Mouse (Mus musculus): ENCODE data around the gene Ebi3. TPM values are rescaled to one million over a fixed set of nuclear protein-coding genes. Genes with fewer than 3 reads are reported as not detected.
"Not testable (repeated sequence)": the region's sequence is repeated elsewhere in the genome, so short reads cannot be mapped to it uniquely, and the experiment has no call there.

Ebi3 gene
- polyA plus RNA-seq (2016; fragmentation: Nextera tagmentation; extraction: Ambion mirVana): 2.1 and 2.3 TPM in 2 replicates

DNA sequence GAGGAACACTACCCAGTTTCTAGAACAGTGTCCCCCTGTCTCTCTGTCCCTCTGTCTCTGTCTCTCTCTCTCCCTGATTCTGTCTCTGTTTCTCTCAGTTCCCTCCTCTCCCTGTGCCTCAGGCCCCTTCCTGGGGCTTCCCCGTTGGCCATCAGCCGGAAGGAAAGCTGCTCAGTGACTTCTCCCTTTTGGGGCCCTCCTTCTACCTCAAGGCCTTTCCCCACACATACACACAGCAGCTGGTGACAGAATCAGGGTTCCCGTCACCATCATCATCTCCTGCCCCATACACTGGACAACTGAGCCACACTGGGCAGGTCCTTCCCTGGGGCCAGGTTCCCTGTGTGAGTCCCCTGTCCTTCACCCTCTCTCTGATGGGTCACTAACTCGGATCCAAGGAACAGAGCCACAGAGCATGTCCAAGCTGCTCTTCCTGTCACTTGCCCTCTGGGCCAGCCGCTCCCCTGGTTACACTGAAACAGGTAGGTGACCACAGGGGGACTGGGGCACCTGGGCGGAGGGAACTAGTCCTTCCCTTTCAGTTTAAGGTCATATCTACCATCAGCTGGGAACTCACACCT, at the start of gene Ebi3:
Ebi3 (plus strand) TSS at position 194 of the 581 bp plus-strand sequence.
- DNase-seq (ENCODE audit: low spot score): no peak
- H3K4me3 ChIP-seq: no peak within 1 kb of the TSS
- peaks cover 19% of the 10 kb centered on the region for H3K4me1 ChIP-seq
- H3K9me3 ChIP-seq (replicated peaks): no peaks in the 10 kb centered on the region
- no peaks in the 10 kb centered on the region for H3K36me3 ChIP-seq
- H3K27me3 ChIP-seq (ENCODE audit: low read depth, poor library complexity, severe bottlenecking): peaks cover 17% of the 10 kb centered on the region
- no peak within 1 kb of the TSS for H3K27ac ChIP-seq (replicated peaks)
- 78% methylated on average over 6 of the region's 6 CpGs for WGBS

DNA sequence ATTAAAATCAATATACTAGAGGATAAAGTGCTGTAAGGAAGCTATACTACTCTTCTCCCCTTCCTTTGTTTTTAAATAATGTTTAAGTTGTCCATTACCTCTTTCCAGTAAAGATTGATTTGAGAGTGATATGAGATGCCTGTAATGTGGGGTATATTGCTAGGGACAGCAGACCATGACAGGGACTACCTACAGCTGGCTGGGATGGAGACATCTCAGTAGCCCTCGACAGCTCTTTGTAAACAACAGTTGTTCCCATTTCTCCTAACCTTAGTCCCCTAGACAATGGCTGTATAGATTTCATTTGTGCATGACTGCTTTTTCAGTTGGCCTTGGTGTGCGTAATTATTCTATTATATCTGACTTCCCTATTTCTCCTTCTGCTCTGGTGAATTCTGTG, 49.4 kb upstream of the Ebi3 start:
- DNase-seq (ENCODE audit: low spot score): no peak
- WGBS: 69% methylated on average over 2 of the region's 2 CpGs

DNA sequence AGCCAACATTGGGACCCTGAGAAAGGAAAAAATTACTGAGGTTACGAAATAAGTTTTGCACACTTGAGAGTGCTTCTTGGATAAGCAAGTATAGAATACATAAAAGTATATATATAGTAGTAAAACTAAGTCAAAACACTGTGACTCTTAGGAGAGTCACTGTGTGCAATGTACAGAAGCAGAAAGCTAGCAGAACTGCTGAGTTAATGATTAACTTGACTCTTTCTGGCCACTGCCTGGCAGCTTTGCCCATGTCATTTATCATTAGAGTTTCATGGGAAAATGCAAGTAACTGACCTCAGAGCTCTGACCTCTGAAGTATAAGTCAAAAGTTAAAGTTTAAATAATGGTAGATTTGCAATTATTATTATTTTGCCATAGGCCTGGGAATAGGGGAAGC, 48.8 kb upstream of the Ebi3 start:
- no peak for DNase-seq (ENCODE audit: low spot score)
- no peak overlapping the region for H3K4me3 ChIP-seq
- H3K9me3 ChIP-seq (replicated peaks): peaks cover under 1% of the 10 kb centered on the region; the same call in 1 of the 2 replicates
- H3K27me3 ChIP-seq (ENCODE audit: low read depth, poor library complexity, severe bottlenecking): no peaks in the 10 kb centered on the region
- H3K36me3 ChIP-seq: peaks cover 4% of the 10 kb centered on the region; the same call in 1 of the 2 replicates
- H3K27ac ChIP-seq (replicated peaks): no peak overlapping the region
- H3K4me1 ChIP-seq: no peaks in the 10 kb centered on the region
- WGBS: 90% methylated on average over 1 of the region's 1 CpGs

More for the DNA sequence above, 49.4 kb upstream of the Ebi3 start:
- H3K4me3 ChIP-seq: no peak overlapping the region
- no peaks in the 10 kb centered on the region for H3K4me1 ChIP-seq
- H3K27ac ChIP-seq (replicated peaks): no peak overlapping the region
- H3K27me3 ChIP-seq (ENCODE audit: low read depth, poor library complexity, severe bottlenecking): no peaks in the 10 kb centered on the region
- H3K36me3 ChIP-seq: peaks cover 10% of the 10 kb centered on the region
- H3K9me3 ChIP-seq (replicated peaks): peaks cover 6% of the 10 kb centered on the region

DNA sequence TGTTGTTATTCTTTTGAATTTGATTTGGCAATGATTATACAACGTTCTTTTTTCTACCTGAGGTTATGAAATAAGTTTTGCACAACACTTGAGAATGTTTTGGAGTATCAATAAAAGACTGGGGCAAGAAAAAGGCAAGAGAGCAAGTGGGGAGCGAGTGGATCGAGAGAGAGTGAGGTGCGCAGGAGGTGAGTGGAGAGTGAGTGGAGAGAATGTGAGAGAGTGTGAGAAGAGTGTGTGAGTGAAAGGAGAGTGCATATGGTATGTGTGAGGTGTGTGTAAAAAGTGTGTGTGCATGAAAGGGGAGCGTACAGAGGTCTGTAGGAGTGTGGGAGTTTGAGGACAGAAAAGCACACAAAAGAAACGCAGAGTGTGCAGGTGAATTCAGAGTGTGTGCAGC, 48.3 kb upstream of the Ebi3 start:
- Histone ChIP-seq H3K27me3 (ENCODE audit: low read depth, poor library complexity, severe bottlenecking) (no peaks in the 10 kb centered on the region), H3K4me1 (no peaks in the 10 kb centered on the region), H3K4me3 (no peak overlapping the region), H3K9me3 (replicated peaks) (no peaks in the 10 kb centered on the region; the same call in 1 of the 2 replicates), H3K36me3 (no peaks in the 10 kb centered on the region), H3K27ac (replicated peaks) (no peak overlapping the region)
- WGBS: 78% methylated on average over 6 of the region's 6 CpGs
- no peak for DNase-seq (ENCODE audit: low spot score)

DNA sequence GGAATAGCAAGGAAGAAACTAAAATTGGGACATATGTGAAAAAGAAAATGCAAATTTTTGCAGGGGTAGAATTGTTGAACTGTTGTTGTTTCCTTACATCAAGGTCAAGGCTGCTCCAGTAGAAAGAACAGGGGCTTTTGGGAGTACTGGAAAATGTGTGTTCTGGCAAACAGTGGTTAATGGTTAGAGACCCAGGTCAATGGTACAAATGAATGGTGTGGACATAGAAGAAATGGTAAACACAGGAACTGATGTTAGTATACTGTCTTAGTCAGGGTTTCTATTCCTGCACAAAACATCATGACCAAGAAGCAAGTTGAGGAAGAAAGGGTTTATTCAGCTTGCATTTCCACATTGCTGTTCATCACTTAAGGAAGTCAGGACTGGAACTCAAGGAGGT, 45.8 kb upstream of the Ebi3 start:
- H3K9me3 ChIP-seq (replicated peaks): no peaks in the 10 kb centered on the region
- no peak overlapping the region for H3K4me3 ChIP-seq
- H3K36me3 ChIP-seq: no peaks in the 10 kb centered on the region
- DNase-seq (ENCODE audit: low spot score): no peak
- no peak overlapping the region for H3K27ac ChIP-seq (replicated peaks)
- H3K4me1 ChIP-seq: no peaks in the 10 kb centered on the region
- H3K27me3 ChIP-seq (ENCODE audit: low read depth, poor library complexity, severe bottlenecking): no peaks in the 10 kb centered on the region

DNA sequence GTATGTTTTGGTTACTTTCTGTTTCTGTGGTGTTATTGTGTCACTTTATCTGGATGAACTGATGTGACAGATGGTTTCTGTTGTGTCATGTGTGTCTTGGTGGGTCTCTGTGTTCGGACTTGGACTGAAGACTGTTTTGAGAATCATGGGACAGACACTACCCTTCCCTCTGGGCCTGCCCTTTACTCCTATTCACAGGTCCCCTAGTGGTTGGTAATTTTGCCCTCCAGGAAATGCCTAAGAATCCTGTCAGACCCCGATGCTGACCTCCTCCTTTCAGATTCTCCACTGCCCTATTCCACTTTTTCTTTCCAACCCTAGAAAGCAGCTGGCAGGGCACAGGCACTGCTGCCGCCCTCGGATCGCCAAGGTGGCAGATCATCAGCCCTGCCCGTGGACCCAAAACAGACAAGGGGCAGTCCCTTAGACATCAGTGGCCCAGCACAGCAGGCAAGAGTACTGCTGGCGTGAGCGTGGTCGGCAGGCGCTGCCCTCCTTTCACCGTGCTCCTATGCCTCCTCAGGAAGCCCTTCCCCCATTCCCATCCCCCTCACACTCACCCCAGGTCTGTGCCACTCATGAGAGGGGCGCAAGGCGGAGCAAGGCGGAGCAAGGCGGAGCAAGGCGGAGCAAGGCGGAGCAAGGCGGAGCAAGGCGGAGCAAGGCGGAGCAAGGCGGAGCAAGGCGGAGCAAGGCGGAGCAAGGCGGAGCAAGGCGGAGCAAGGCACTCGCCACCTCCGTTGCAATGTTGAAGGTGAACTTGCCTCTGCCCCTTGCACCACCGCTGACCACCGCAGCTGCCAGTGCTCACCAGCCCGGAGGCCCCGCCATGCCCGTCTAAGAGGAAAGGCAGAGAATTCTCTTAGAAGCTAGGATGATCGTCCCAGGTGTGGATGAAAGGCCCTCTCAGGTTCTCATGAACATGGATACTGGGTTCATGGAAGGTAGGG, 20.6 kb upstream of the Ebi3 start:
- Histone ChIP-seq H3K27me3 (ENCODE audit: low read depth, poor library complexity, severe bottlenecking) (no peaks in the 10 kb centered on the region), H3K9me3 (replicated peaks) (peaks cover 10% of the 10 kb centered on the region; the same call in 1 of the 2 replicates), H3K36me3 (no peaks in the 10 kb centered on the region), H3K4me1 (peaks cover 12% of the 10 kb centered on the region), H3K27ac (replicated peaks) (peak overlapping the region; percentile 90), H3K4me3 (peak overlapping the region; percentile 61)
- peak; percentile 80 for DNase-seq (ENCODE audit: low spot score)
- WGBS: 2% methylated on average over 33 of the region's 33 CpGs

DNA sequence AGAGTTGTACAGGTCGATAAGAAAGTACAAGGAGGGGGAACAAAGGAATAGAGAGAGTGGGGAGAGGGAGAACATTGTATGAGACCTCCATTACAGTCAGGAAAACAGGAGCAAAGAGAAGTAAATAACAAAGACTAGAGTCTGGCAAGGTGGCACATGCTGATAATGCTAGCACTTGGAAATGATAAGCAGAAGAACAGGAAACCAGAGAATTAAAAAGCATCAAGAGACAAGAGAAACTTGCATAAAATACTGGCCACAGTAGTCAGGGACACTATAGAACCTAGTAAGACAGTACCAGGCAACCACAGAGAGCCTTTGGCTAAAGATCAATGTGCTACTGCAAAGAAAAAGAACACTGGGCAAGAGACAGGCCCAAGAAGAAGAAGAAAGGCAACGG, 19.8 kb upstream of the Ebi3 start:
- peak overlapping the region; percentile 61 for H3K4me3 ChIP-seq
- H3K9me3 ChIP-seq (replicated peaks): peaks cover 18% of the 10 kb centered on the region; the same call in 1 of the 2 replicates
- H3K27me3 ChIP-seq (ENCODE audit: low read depth, poor library complexity, severe bottlenecking): no peaks in the 10 kb centered on the region
- peaks cover 12% of the 10 kb centered on the region for H3K4me1 ChIP-seq
- H3K36me3 ChIP-seq: no peaks in the 10 kb centered on the region
- DNase-seq (ENCODE audit: low spot score): no peak
- 72% methylated on average over 2 of the region's 2 CpGs for WGBS
- peak overlapping the region; percentile 90; the same call in 1 of the 2 replicates for H3K27ac ChIP-seq (replicated peaks)

DNA sequence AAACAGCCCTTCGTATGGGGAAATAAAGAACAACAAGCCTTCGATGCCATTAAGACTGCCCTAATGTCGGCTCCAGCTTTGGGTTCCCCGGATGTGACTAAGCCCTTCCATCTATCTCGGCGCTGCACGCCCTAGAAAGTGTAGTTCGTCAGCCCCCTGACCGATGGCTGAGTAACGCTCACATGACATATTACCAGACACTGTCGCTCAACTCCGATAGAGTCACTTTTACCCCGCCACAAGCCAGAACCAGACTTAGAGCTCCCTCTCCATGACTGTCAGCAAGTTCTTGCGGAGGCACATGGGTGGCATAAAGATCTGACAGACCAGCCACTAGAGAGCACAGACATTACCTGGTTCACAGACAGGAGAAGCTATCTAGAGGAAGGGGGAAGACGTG, 19.2 kb upstream of the Ebi3 start:
- H3K9me3 ChIP-seq (replicated peaks): peaks cover 23% of the 10 kb centered on the region; the same call in 1 of the 2 replicates
- no peak overlapping the region for H3K27ac ChIP-seq (replicated peaks)
- peaks cover 5% of the 10 kb centered on the region; the same call in 1 of the 2 replicates for H3K36me3 ChIP-seq
- H3K27me3 ChIP-seq (ENCODE audit: low read depth, poor library complexity, severe bottlenecking): no peaks in the 10 kb centered on the region
- H3K4me3 ChIP-seq: peak overlapping the region; percentile 61; the same call in 1 of the 2 replicates
- WGBS: 95% methylated on average over 15 of the region's 15 CpGs
- no peak for DNase-seq (ENCODE audit: low spot score)
- peaks cover 12% of the 10 kb centered on the region for H3K4me1 ChIP-seq

DNA sequence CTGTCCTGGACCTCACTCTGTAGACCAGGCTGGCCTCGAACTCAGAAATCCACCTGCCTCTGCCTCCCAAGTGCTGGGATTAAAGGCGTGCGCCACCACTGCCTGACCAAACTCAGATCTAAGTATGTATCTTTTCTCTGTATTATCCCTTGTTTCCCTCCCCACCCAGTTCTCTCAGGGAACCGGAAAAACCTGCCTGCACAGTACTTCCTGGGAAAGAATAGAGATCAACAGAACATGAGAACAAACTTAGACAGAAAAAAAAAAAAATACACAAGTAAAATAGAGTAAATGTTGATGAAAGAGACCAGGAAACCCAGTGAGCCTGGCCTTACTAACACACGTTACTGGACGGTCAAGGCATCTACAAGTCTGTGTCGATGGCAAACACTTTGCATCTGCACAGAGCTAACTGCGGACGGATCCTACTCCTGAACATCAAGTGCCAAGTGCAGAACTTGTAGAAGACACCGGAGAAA, 8.0 kb upstream of the Ebi3 start:
- H3K4me1 ChIP-seq; H3K9me3 ChIP-seq (replicated peaks); DNase-seq (ENCODE audit: low spot score); H3K27me3 ChIP-seq (ENCODE audit: low read depth, poor library complexity, severe bottlenecking): not testable (repeated sequence)
- Histone ChIP-seq H3K36me3 (peaks cover 20% of the 10 kb centered on the region), H3K27ac (replicated peaks) (peak overlapping the region; percentile 86; the same call in 1 of the 2 replicates), H3K4me3 (peak overlapping the region; percentile 62)
- WGBS: 40% methylated on average over 10 of the region's 10 CpGs

DNA sequence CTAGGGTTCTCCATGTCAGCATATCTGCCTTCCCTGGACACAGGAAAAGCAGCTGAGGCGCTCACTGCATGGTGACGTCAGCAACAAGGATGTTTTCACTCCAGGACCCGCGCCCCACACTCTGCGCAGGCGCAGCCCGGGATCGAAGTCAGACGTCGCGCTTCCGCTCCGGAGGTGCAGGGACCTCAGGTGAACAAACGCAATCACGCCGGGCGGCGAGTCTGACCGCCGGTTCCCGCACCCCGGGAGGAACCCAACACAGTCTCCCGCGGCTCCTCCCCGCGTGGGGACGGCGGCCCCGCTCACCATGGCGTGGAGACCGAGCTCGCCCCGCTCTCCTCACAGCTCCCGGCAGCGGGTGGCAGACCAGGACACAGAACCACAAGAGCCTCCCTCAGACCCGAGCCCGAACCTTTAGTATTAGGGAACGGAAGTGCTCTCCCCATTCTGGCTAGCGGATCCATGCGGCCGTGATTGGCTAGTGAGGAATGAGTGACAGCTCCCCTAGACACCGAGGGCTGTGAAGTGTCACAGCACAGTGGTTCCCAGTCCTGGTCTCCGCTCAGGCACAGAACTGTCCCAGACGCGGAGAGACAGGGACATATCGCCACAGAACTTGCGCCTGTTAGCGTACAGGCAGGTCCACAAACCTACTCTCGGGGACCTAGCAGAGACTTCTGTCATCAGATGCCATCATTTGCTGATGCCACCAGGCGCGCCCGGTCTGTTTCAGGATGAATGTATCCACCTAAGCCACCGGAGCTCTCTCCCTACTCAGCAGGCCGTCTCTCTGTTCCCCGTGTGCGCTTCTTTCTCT, 7.4 kb upstream of the Ebi3 start:
- not testable (repeated sequence) for H3K27me3 ChIP-seq (ENCODE audit: low read depth, poor library complexity, severe bottlenecking); H3K9me3 ChIP-seq (replicated peaks); H3K4me1 ChIP-seq
- peak overlapping the region; percentile 62 for H3K4me3 ChIP-seq
- WGBS: under 1% methylated on average over 56 of the region's 56 CpGs
- H3K36me3 ChIP-seq: peaks cover 13% of the 10 kb centered on the region
- peak overlapping the region; percentile 86 for H3K27ac ChIP-seq (replicated peaks)
- DNase-seq (ENCODE audit: low spot score): peak; percentile 76

DNA sequence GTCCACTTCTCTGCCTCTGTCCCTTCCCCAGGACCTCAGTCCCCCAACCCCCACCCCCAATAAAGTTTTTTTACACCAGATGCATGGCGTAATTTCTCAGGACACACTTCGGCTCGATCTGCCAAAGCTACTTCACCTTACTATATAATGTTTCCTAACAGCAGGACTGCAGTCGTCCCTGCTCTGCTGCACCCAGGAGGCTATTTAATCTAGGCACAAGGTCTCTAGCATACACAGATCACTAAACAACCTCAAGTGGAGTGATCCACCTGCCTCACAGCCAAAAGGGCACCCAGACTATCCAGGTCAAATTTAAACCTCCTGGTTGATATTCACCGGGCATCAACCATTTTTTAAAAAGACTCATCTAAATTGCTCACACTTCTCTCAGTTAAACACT, 6.7 kb upstream of the Ebi3 start:
- peak overlapping the region; percentile 62 for H3K4me3 ChIP-seq
- H3K27ac ChIP-seq (replicated peaks): peak overlapping the region; percentile 86
- H3K27me3 ChIP-seq (ENCODE audit: low read depth, poor library complexity, severe bottlenecking): no peaks in the 10 kb centered on the region
- peaks cover 7% of the 10 kb centered on the region for H3K36me3 ChIP-seq
- DNase-seq (ENCODE audit: low spot score): no peak
- 37% methylated on average over 5 of the region's 5 CpGs for WGBS
- H3K9me3 ChIP-seq (replicated peaks): no peaks in the 10 kb centered on the region
- peaks cover 7% of the 10 kb centered on the region for H3K4me1 ChIP-seq

DNA sequence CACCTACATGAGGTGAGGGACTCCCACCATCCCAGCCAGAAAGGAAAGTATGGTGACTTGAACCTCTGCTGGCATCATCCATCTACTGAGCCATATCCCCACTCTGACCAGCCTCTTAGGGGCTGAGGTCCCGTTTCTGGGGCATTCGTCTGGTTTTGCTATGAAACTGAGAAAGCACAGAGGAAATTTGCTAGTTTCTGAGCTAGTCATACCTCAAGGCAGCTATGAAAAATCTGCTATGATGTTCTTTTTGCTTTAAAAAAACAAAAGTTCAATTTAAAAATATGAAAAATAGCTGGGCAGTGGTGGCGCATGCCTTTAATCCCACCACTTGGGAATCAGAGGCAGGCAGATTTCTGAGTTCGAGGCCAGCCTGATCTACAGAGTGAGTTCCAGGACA, 3.8 kb upstream of the Ebi3 start:
- DNase-seq (ENCODE audit: low spot score): no peak
- WGBS: 91% methylated on average over 4 of the region's 4 CpGs
- Histone ChIP-seq H3K4me1 (peaks cover 7% of the 10 kb centered on the region), H3K4me3 (no peak overlapping the region), H3K27me3 (ENCODE audit: low read depth, poor library complexity, severe bottlenecking) (no peaks in the 10 kb centered on the region), H3K27ac (replicated peaks) (no peak overlapping the region), H3K9me3 (replicated peaks) (no peaks in the 10 kb centered on the region), H3K36me3 (no peaks in the 10 kb centered on the region)

Measured in midbrain, embryonic 10.5 days (tissue).